Mouse (Mus musculus): Measurements from ENCODE around the gene Lrrc15.

Lrrc15 gene

GRCm38 (mm10) chr16:30278406-30278805 is 4.7 kb downstream of the Lrrc15 start:
- no peak for DNase-seq (ENCODE audit: low spot score)

- no peak for DNase-seq (ENCODE audit: low spot score)
These were observed 7.3 kb downstream of the Lrrc15 start for GRCm38 (mm10) chr16:30275558-30276340.

GRCm38 (mm10) chr16:30273065-30273464 is 10.0 kb downstream of the Lrrc15 start:
- no peak for DNase-seq (ENCODE audit: low spot score)

- DNase-seq (ENCODE audit: low spot score): no peak
These were observed 11.0 kb downstream of the Lrrc15 start for GRCm38 (mm10) chr16:30271941-30272595.

- DNase-seq (ENCODE audit: low spot score): no peak
These were observed 11.8 kb downstream of the Lrrc15 start for GRCm38 (mm10) chr16:30271223-30271761.

GRCm38 (mm10) chr16:30267359-30267758 is 15.7 kb downstream of the Lrrc15 start, which contains the start of gene Cpn2:
Cpn2 (minus strand) TSS chr16:30267499.
- no peak for DNase-seq (ENCODE audit: low spot score)

GRCm38 (mm10) chr16:30266561-30266960 is 16.5 kb downstream of the Lrrc15 start:
- no peak for DNase-seq (ENCODE audit: low spot score)

GRCm38 (mm10) chr16:30265611-30266010 is 17.4 kb downstream of the Lrrc15 start:
- no peak for DNase-seq (ENCODE audit: low spot score)

GRCm38 (mm10) chr16:30263156-30263555 is 19.9 kb downstream of the Lrrc15 start:
- peak; percentile 18 for DNase-seq (ENCODE audit: low spot score)

- DNase-seq (ENCODE audit: low spot score): peak; percentile 91
These were observed 20.4 kb downstream of the Lrrc15 start for GRCm38 (mm10) chr16:30262664-30263063.

- peak; percentile 18 for DNase-seq (ENCODE audit: low spot score)
These were observed 20.9 kb downstream of the Lrrc15 start for GRCm38 (mm10) chr16:30262157-30262556.

- DNase-seq (ENCODE audit: low spot score): peak; percentile 78
These were observed 21.7 kb downstream of the Lrrc15 start for GRCm38 (mm10) chr16:30261341-30261740.

- peak; percentile 42 for DNase-seq (ENCODE audit: low spot score)
These were observed 22.9 kb downstream of the Lrrc15 start for GRCm38 (mm10) chr16:30260012-30260635.

GRCm38 (mm10) chr16:30259444-30259843 is 23.6 kb downstream of the Lrrc15 start:
- DNase-seq (ENCODE audit: low spot score): peak; percentile 92

GRCm38 (mm10) chr16:30258441-30258840 is 24.6 kb downstream of the Lrrc15 start:
- DNase-seq (ENCODE audit: low spot score): no peak

GRCm38 (mm10) chr16:30257718-30258117 is 25.3 kb downstream of the Lrrc15 start:
- DNase-seq (ENCODE audit: low spot score): no peak

- no peak for DNase-seq (ENCODE audit: low spot score)
These were observed 28.0 kb downstream of the Lrrc15 start for GRCm38 (mm10) chr16:30255061-30255460.

GRCm38 (mm10) chr16:30253900-30254299 is 29.2 kb downstream of the Lrrc15 start:
- no peak for DNase-seq (ENCODE audit: low spot score)

GRCm38 (mm10) chr16:30253374-30253773 is 29.7 kb downstream of the Lrrc15 start:
- no peak for DNase-seq (ENCODE audit: low spot score)

GRCm38 (mm10) chr16:30252003-30252418 is 31.0 kb downstream of the Lrrc15 start:
- DNase-seq (ENCODE audit: low spot score): peak; percentile 95

GRCm38 (mm10) chr16:30244037-30244700 is 38.9 kb downstream of the Lrrc15 start:
- no peak for DNase-seq (ENCODE audit: low spot score)

- no peak for DNase-seq (ENCODE audit: low spot score)
These were observed 41.4 kb downstream of the Lrrc15 start for GRCm38 (mm10) chr16:30241623-30242022.
